Mouse (Mus musculus) monocyte, adult 2 months (primary cell): ENCODE data around the gene Entpd5.

Source experiments
- DNase-seq, 2 experiments: peaks; one replicate each; pipeline ENCODE4 v3.0.0; 2022; ENCODE audit warnings: low spot score in 2 of 2, low read depth in 1 of 2

Gene Entpd5

GRCm38 (mm10) chr12:84408819-84409507 is at the start of gene Entpd5, which contains the start of gene Bbof1:
Gene Entpd5, minus strand, starts transcription at chr12:84409029.
Gene Bbof1, plus strand, starts transcription at chr12:84409071.
- peak; percentile 43 to 75 for DNase-seq

- DNase-seq: no peak
These were observed 48.1 kb upstream of the Entpd5 start for GRCm38 (mm10) chr12:84456911-84457310.

GRCm38 (mm10) chr12:84451801-84452200 is 43.0 kb upstream of the Entpd5 start:
- DNase-seq: no peak

GRCm38 (mm10) chr12:84450718-84451646 is 42.2 kb upstream of the Entpd5 start, which contains the start of the genes Aldh6a1 and Lin52:
Gene Aldh6a1, minus strand, starts transcription at chr12:84451004.
Gene Lin52, plus strand, starts transcription at chr12:84451422.
- DNase-seq: peak; percentile 94 to 97

GRCm38 (mm10) chr12:84450351-84450717 is 41.5 kb upstream of the Entpd5 start:
- DNase-seq: peak in 1 of 2 experiments; percentile 1

- no peak for DNase-seq
These were observed 41.1 kb upstream of the Entpd5 start for GRCm38 (mm10) chr12:84449887-84450286.

GRCm38 (mm10) chr12:84448181-84448580 is 39.4 kb upstream of the Entpd5 start:
- DNase-seq: no peak

GRCm38 (mm10) chr12:84447386-84447785 is 38.6 kb upstream of the Entpd5 start:
- no peak for DNase-seq

- no peak for DNase-seq
These were observed 33.7 kb upstream of the Entpd5 start for GRCm38 (mm10) chr12:84442526-84442925.

- no peak for DNase-seq
These were observed 29.9 kb upstream of the Entpd5 start for GRCm38 (mm10) chr12:84438697-84439096.

GRCm38 (mm10) chr12:84429825-84430224 is 21.0 kb upstream of the Entpd5 start:
- no peak for DNase-seq

- no peak for DNase-seq
These were observed 15.2 kb upstream of the Entpd5 start for GRCm38 (mm10) chr12:84423990-84424389.

GRCm38 (mm10) chr12:84417605-84417922 is 8.7 kb upstream of the Entpd5 start:
- DNase-seq: no peak

- peak; percentile 55 to 81 for DNase-seq
These were observed 8.2 kb upstream of the Entpd5 start, which contains the start of gene Rnf113a2 for GRCm38 (mm10) chr12:84416834-84417604. Gene Rnf113a2, plus strand, starts transcription at chr12:84417196.

- DNase-seq: peak in 1 of 2 experiments; percentile 17
These were observed 683 bp downstream of the Entpd5 start for GRCm38 (mm10) chr12:84407874-84408818.

GRCm38 (mm10) chr12:84407259-84407658 is 1.6 kb downstream of the Entpd5 start:
- no peak for DNase-seq

- no peak for DNase-seq
These were observed 4.3 kb downstream of the Entpd5 start for GRCm38 (mm10) chr12:84404541-84404940.

- no peak for DNase-seq
These were observed 5.9 kb downstream of the Entpd5 start for GRCm38 (mm10) chr12:84402923-84403322.

GRCm38 (mm10) chr12:84400653-84401052 is 8.2 kb downstream of the Entpd5 start:
- no peak for DNase-seq

- DNase-seq: no peak
These were observed 8.8 kb downstream of the Entpd5 start for GRCm38 (mm10) chr12:84400068-84400467.
